Mouse (Mus musculus) neutrophil, adult 5-6 weeks (primary cell): ENCODE data around the gene Arhgap25. TPM values are rescaled to one million over a fixed set of nuclear protein-coding genes. Genes with fewer than 3 reads are reported as not detected.

Experiments used
- ATAC-seq: fragments of 151-379, 151-347 bp; 2 replicates; pipeline ENCODE4 v1.8.0; 2017; ENCODE audit warnings: mild to moderate bottlenecking, moderate TSS enrichment; ENCODE audit not compliant: insufficient number of reproducible peaks, poor library complexity, low FRiP score, severe bottlenecking; ENCODE audit errors: extremely low read depth
- total RNA-seq: library from RNA; stranded (forward); fragments of 200-1000 nt; gene quantifications from 2 replicates; pipeline ENCODE4 v1.2.3, GENCODE M21; 2017

Arhgap25 gene
- total RNA-seq, 1 experiment from 2014 or later, result 369 TPM

DNA sequence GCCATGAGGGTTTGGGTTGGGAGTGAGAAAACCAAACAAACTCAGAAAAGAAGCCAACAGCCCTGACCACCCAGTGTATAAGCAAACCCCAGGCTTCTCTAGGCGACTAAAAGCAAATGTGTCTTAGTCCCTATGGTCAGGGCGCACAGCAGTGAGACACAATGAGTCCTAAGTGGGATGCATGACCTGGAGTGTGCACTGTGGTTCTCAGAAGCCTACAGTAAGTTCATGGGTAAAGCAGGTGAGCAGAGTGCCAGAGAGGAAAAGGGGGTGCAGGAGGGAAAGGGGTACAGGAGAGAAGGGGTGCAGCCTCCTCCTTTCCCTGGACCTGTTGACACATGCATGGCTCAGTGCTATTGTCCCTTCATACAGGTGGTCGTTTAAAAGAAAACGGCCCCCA is 18.7 kb downstream of the Arhgap25 start:
- ATAC-seq, result no peak

DNA sequence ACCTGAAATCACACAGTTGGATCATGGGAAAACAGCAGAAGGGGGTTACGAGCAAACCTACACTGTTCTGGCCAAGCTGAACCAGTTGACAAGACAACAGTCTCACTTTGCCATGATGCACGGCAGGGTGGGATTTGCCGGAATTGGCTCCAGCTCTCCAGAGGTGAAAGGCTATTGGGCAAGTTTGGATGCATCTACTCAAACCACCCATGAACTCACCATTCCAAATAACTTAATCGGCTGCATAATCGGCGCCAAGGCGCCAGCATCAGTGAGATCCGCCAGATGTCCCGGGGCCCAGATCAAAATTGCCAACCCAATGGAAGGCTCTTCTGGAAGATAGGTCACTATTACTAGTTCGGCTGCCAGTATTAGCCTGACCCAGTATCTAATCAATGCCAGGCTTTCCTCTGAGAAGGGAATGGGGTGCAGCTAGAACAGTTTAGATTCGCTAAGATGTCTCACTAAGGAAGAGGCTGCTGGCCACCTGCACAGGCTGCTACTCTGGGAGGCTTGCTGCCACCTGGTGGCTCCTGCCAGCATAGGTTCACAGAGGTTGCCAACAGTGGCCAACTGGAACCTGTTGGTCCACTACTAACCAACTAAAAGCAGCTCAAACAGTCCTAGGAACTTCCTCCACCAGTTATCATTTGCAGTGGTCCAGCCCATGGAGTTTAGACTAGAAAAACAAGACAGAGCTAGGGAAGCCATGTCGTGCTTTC is 19.9 kb downstream of the Arhgap25 start:
- peak; percentile 90 for ATAC-seq

DNA sequence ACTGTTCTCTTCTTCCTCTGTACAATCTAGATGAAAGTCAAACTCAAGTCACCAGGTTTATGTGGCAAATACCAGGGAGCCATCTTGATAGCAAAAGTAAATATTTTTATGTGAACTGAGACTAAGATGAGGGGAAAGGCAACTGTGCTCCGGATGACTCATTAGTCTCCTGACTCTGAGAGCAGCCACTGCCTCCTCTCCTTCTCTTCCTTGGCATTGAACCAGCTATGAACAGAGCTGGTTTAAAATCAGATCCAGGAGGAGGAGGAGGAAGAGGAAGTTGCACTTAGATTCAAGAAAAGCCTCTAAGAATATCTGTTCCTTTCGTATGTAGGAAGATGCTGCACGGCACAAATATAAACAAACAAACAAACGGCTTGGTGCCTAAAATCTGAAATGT is 22.1 kb downstream of the Arhgap25 start:
- no peak for ATAC-seq

DNA sequence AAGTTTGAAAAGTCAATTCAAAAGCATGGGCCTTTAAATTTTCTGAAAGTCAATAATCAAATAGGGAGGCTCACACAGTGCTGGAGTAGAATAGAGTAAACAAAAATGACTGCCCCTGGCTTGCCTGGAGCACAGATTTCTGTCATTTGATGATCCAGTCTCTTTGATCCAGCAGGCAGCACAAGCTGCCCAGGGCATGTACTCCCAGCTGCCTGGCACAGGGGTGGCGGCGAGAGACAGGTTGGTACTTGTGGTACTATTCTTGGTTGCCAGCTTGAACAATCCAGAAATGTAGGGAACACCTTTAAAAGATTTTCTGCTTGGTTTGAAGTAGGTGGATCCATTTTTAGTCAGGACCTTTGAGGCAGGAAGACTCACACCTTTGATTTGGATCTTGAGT is 23.3 kb downstream of the Arhgap25 start:
- no peak for ATAC-seq

DNA sequence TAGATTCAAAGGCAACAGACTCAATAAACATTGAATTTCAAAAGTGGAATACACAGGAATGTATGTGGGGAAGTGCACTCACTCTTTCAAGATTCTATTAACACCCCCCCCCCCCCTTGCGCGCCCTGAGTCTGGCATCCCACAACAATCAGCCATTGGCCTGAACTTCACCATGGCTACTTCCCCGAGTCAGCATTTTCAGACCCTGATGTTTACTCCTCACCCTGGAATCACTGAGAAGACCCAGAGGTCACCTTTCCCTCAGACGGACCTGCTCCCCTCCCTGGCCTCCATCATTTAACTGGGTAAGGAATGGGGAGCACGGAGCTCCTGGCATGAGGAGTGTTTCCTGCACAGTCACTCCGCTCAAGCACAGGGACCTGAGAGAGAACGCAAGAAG is 28.2 kb downstream of the Arhgap25 start:
- ATAC-seq, result no peak

DNA sequence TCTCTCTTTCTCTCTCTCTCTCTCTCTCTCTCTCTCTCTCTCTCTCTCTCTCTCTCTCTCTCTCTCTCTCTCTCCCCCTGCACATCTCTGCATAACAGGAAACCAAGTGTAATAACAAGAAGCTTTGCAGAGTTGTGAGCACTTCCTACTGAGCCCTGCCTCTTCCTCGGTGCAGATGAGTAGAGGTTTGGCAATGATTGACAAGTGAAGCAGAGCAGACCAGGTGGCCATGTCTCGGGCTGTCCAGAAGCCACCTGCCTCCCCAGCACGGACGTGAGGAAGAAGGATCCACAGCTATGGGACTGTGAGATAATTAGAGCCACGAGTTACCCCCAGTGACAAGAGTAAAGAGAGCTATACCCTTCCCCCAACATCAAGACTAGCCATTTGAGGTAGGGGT is 29.1 kb downstream of the Arhgap25 start:
- ATAC-seq, result peak; percentile 42

DNA sequence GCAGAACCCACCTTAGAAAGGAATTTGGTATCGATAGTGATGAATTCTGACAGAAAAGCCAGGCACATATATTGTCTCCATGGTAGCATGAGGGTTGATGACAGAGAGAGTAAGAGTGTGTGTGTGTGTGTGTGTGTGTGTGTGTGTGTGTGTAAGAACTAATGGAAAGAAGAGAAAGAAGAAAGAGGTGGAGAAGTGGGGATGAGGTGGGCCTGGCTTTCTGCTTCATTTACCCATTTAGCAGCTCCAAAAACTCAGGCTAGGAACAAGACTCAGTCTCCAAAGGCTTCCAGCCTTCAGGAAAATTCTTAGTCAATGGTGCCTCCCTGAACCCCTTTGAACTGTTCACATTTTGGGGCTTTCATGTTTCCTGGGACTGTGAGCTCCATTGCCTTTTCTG is 29.5 kb downstream of the Arhgap25 start:
- ATAC-seq, result no peak

DNA sequence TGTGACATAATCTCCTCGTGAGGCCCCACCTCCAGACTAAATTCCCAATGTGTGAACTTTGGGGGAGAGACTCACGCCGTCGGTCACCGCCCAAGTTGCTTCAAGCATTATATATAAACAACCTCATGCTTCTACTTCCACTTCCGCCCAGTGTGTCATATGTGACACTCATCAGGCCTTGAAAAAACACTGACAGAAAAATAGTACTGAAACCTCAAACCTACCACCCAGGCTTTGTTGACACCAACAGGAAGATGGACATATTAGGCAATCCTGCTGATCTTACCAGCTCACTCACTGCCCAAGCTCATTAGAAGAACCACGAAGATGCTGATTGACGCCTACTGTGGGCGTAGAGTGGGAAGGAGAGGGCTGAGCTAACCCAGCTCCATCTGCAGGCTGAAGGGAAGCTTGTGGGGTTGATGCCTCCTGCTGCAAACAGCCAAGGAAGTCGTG is 30.2 kb downstream of the Arhgap25 start:
- peak; percentile 89 for ATAC-seq

DNA sequence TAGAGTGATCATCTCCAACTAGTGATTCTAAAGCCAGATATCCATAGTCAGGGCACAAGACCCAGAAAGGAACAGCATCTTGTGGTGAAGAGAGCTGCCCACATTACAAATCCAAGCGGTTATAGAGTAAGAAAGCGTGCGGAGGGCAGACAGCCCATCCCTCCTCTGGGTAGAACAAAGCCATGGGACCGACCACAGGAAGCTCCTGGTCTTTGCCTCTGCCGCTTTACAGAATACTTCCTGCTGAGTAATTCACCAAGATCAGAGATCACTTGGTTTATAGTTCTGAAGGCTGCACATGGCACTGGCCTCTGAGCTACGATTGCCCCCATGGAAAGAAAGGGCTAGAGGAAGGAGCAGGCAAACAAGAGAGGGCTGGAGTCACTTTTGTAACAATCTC is 30.6 kb downstream of the Arhgap25 start:
- no peak for ATAC-seq

GRCm38 (mm10) chr6:87500696-87501095 is 32.4 kb downstream of the Arhgap25 start:
- no peak for ATAC-seq

DNA sequence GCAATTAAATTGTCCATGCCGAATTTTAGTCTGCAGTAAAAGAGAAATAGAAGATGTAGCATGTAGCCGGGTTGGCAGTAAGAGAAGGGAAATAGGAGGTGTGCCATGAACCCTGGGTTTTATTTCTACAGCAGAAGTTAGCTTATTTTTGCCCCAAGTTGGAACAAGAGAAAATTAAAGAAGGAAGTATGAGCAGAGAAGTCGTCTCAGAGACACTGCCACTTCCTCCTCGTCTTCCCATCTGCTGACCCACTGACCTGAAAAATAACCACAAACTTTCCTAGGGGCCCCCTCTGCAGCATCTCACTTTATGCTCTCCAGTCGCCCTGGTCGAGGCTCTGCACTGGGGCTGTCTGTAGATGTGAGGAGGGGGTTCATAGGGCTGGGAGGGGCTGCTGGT is 33.3 kb downstream of the Arhgap25 start:
- ATAC-seq, result no peak

GRCm38 (mm10) chr6:87496143-87496542 is 36.9 kb downstream of the Arhgap25 start:
- ATAC-seq, result peak; percentile 75

DNA sequence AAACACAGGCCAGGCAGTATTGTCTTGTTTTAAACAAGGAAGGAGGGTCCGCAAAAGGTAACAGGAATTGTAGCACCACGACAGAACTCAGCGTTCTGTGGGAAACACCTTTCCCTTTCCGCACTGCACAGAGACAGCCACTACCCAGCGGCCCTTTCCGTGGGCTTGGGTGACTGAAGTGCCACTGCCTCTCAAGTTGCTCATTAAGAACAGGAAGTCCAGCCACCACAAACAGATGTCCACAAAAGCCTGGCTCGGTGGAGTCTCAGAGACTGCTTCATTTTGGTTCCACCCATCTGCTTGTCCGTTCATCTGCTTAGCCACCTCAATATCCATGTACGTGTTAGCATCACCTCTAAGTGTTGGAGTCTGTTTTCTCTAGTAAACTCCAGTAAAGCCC is 38.7 kb downstream of the Arhgap25 start:
- ATAC-seq, result peak; percentile 44

- peak; percentile 51 for ATAC-seq
These were observed 45.2 kb downstream of the Arhgap25 start for GRCm38 (mm10) chr6:87487657-87488426.

DNA sequence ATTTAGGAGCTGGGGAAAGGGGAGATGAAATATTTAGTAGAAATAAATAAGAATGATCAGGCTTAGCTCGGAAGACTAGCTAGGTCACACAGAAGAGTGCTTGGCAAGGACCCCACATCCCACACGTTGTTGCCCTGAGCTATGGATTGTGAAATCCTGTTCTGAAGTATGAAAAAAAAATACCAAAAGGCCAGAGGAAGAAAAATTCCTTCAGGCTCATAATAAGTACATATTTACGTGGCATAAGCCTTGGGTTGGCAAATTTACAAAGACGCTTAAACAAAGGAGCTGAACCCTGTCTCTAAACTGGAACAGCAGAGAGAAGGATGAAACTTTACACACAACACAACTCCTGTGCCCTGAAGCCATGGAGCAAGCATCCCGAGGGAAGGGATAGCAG is 48.3 kb downstream of the Arhgap25 start:
- ATAC-seq, result no peak

DNA sequence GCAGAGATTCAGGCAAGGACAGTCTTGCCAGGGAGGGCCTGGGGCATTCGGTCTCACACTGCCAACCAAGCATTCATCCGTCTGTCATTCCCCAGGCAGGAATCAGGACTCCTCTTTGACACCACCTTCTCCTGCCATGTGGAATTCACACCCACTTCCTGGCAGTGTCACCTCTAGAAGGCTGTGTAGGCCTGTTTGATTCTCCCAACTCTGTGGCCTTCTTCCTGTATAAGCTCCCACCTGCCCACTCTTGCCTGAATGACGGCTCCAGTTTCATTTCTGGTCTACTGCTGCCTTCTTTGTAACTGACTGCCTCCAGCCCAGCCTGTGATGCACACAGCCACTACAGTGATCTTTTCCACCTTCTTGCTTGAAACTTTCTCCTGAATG is 49.2 kb downstream of the Arhgap25 start:
- ATAC-seq, result no peak

DNA sequence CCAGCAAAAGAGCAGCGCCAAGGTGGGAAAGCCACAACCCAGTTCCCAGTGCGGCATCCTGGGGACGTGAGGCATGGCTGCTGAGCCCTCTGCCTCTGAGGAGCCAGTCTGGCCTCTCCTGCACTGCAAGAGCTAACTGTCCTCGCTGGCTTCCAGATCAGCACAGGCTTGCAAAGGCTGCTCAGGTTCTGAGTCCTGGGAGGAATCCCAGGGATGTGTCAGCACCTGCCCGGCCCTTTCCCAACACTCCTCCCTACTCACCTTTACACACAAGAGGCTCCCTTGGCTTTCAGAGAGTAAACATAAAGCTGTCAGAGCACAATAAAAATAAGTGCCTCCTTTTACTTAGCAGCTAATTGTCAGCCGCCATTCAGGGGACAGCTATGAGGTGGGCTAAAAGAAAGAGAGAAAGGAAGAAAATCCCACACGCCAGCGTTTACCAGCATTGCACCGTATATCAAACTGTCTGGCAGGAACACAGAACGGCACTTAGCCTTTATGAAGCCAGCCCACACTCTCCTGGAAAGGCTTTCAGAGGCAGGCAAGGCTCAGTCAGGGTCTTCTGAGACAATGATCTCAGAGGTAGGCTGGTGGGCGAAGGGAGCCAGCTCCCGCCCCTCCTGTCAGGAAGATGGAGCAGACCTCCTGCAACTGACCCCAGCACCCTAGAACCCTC is 49.7 kb downstream of the Arhgap25 start:
- no peak for ATAC-seq

DNA sequence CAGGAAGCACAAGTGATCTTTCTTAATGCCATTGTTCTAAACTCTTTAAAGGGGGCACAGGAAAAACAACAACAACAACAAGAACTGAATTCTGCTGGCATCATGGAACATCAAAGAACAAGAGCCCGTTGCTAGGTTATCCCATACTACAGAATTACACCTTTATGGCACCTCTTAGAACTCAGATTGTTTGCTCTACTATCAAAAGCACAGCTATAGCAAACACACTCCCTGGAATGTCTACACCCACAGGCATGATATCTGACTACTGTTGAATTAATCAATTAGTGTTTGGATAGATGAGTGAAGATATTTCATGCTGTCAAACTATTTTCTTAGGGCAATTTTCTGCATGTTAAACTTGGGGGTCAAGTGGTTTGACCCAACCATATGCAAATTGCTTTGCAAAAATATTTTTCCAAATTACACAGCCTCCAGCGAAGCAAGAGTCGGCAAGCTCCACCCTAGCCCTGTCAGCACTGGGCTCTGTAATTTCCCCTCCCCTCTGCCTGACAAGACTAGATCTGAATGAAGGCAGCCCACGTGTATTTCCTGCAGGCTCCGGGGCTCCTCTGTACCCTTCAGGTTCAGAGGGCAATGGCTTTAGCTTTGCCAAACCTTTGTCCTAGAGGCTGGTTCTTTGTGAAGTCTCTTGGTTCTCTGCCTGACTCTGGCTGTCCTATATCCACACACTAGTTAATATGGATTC is 53.6 kb downstream of the Arhgap25 start:
- ATAC-seq, result no peak

GRCm38 (mm10) chr6:87478847-87479246 is 54.2 kb downstream of the Arhgap25 start:
- ATAC-seq, result no peak
